Mouse (Mus musculus): ENCODE measurements at regions not wholly inside any gene's neighbourhood (a gene's known extent, or its start where the extent isn't known, plus 50 kb on each side); places are given as distances from the start of the nearest gene placed in this dataset.

DNA sequence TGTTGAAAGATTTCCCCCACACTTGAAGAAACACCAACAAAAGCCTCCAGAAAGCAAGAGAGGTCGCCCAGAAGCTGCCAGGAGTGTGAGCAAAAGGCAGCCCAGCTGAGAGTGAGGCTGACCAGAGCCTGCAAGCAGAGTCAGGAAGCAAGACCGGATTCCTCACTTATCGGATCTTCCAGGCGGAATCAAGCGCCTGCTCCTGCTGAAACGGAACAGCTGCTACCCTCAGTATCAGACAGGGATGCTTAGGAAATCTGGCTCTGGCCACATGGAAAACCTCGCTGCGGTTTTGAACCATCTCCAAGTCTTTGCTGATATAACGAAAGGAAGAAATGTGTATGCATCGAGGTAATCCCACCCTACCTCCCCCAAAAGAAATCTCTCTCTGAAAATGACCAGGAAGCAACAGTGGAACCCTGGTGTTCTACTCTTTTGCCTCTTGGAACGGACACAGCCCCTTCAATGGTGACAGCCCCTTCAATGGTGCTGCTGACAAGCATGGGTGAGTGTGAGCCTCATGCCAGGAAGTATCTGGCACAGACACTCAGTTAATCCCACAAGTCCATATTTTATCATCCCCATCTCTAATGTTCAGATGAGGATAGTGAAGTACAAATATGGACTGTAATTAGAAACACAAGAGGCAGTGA lies 83.3 kb upstream of the Spdye4c start:
- no peak for TF ChIP-seq CTCF (IDR thresholded peaks at IDR 0.05; ENCODE audit: low read depth)
- no peak for TF ChIP-seq EP300 (IDR thresholded peaks at IDR 0.05; ENCODE audit: low read depth)
